Mouse (Mus musculus) heart, embryonic 10.5 days (tissue): ENCODE data around the gene Vmn2r80. TPM values are rescaled to one million over a fixed set of nuclear protein-coding genes. Genes with fewer than 3 reads are reported as not detected.

Experiments
- polyA plus RNA-seq: library from polyadenylated mRNA; unstranded; fragments of >200 nt; fragmentation: Nextera tagmentation; extraction: Ambion mirVana; gene quantifications from 2 replicates; pipeline ENCODE4 v1.2.1, GENCODE M21; 2016

The Vmn2r80 gene
- polyA plus RNA-seq, 1 experiment from 2014 or later, result not detected

Other genes starting within 250 kb of the Vmn2r80 start
- not detected in 2 replicates for gene Olfr1354, start 235.6 kb upstream of the Vmn2r80 start, polyA plus RNA-seq
- not detected in 2 replicates for gene Olfr8, start 198.1 kb upstream of the Vmn2r80 start, polyA plus RNA-seq
- not detected in 2 replicates for gene Olfr1353, start 185.5 kb upstream of the Vmn2r80 start, polyA plus RNA-seq
- not detected in 2 replicates for gene Olfr1352, start 167.7 kb upstream of the Vmn2r80 start, polyA plus RNA-seq
- not detected in 2 replicates for gene Olfr1351, start 136.3 kb upstream of the Vmn2r80 start, polyA plus RNA-seq
- 0.17 TPM in 1 of 2 replicates, not detected in the other for gene Olfr57, start 120.0 kb upstream of the Vmn2r80 start, polyA plus RNA-seq
- 16.2 and 19.8 TPM in 2 replicates for gene 2610008E11Rik, start 51.2 kb upstream of the Vmn2r80 start, polyA plus RNA-seq
- gene Vmn2r81, start 98.9 kb downstream of the Vmn2r80 start, polyA plus RNA-seq, result not detected in 2 replicates
- gene Vmn2r82, start 207.8 kb downstream of the Vmn2r80 start, polyA plus RNA-seq, result not detected in 2 replicates